Mouse (Mus musculus) forebrain, embryonic 12.5 days (tissue): Measurements from ENCODE around the gene Gm17571. TPM values are rescaled to one million over a fixed set of nuclear protein-coding genes. Genes with fewer than 3 reads are reported as not detected.

ENCODE experiments used
- ATAC-seq: fragments of 200-750 bp; cut with Nextera tagmentation; 2 replicates; pipeline ENCODE4 v1.8.0; 2017; ENCODE audit warnings: moderate TSS enrichment; ENCODE audit not compliant: low FRiP score
- H3K27ac ChIP-seq: fragments of 300-500 bp; sonication (generic); 2 replicates; pipeline ENCODE4 v1.5.1; 2016; ENCODE audit warnings: mild to moderate bottlenecking
- H3K27me3 ChIP-seq: fragments of 300-500 bp; sonication (generic); 2 replicates; pipeline ENCODE4 v1.6.1; 2016; ENCODE audit warnings: mild to moderate bottlenecking
- H3K36me3 ChIP-seq: fragments of 300-500 bp; sonication (generic); replicated peaks from 2 replicates; pipeline ENCODE4 v1.6.1; 2016; ENCODE audit warnings: mild to moderate bottlenecking
- H3K4me1 ChIP-seq: fragments of 300-500 bp; sonication (generic); 2 replicates; pipeline ENCODE4 v1.6.1; 2016
- H3K4me2 ChIP-seq: fragments of 300-500 bp; sonication (generic); 2 replicates; pipeline ENCODE4 v1.6.1; 2016; ENCODE audit warnings: mild to moderate bottlenecking, moderate library complexity
- H3K4me3 ChIP-seq: fragments of 300-500 bp; sonication (generic); replicated peaks from 2 replicates; pipeline ENCODE4 v1.5.1; 2016; ENCODE audit warnings: mild to moderate bottlenecking
- H3K9ac ChIP-seq: fragments of 300-500 bp; sonication (generic); 2 replicates; pipeline ENCODE4 v1.6.1; 2016; ENCODE audit warnings: mild to moderate bottlenecking
- H3K9me3 ChIP-seq: fragments of 300-500 bp; sonication (generic); 2 replicates; pipeline ENCODE4 v1.6.1; 2016
- WGBS: fragments of 180-500 bp; shearing (Covaris S2); methylation state at CpG from one replicate; pipeline ENCODE4 v1.1.7; 2016; 5-methylcytosine and 5-hydroxymethylcytosine counted together
- polyA plus RNA-seq: library from polyadenylated mRNA; unstranded; fragments of >200 nt; fragmentation: Nextera tagmentation; extraction: Ambion mirVana; gene quantifications from 2 replicates; pipeline ENCODE4 v1.2.1, GENCODE M21; 2016

Gm17571 gene
- polyA plus RNA-seq, 1 experiment from 2014 or later: not detected

DNA sequence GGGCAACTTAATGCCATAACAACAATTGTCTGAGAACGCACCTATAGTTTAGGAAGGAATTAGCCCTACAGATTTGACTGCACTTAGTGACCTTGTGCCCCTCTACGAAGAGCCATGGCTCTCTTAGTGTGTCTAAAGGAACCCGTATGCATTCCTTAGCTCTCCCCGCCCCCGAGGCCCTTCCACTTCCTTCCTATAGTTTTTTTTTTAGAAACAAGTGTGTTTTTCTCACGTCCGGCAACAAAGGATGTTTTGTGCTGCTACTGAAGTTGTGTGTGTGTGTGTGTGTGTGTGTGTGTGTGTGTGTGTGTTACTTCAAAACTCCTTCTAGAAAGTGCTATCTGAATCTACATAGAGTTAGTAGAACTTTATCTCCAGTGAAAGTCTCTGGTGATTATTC is 23.5 kb upstream of the Gm17571 start:
- H3K4me1 ChIP-seq: peaks cover 8% of the 10 kb centered on the region
- H3K4me3 ChIP-seq: no peak overlapping the region
- ATAC-seq: no peak
- no peak overlapping the region for H3K9ac ChIP-seq
- no peaks in the 10 kb centered on the region for H3K36me3 ChIP-seq
- no peak overlapping the region for H3K4me2 ChIP-seq
- 46% methylated on average over 7 of the region's 7 CpGs for WGBS
- H3K9me3 ChIP-seq: no peaks in the 10 kb centered on the region
- H3K27ac ChIP-seq: no peak overlapping the region
- H3K27me3 ChIP-seq: no peaks in the 10 kb centered on the region

DNA sequence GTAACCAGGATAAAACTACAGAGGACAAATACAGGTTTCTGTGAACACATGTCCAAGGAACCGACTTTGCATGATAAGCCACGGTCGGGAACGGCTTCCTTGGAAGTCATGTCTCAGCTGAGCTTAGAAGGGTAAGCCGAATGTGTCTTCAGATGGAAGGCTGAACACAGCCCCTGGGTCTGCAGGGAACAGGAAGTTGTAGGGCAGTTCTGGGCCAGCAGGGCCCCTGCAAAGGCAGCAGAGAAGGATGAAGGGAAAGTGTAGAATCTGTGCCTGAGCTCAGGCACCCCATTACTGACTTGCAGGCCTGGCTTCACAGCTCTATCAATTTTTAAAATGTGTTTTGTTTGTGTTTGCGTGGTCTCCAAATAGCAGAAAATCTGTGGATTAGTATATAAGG is 22.2 kb upstream of the Gm17571 start:
- Histone ChIP-seq H3K4me3 (no peak overlapping the region), H3K9ac (no peak overlapping the region), H3K4me2 (no peak overlapping the region), H3K9me3 (no peaks in the 10 kb centered on the region), H3K27ac (no peak overlapping the region), H3K36me3 (no peaks in the 10 kb centered on the region), H3K27me3 (no peaks in the 10 kb centered on the region), H3K4me1 (peaks cover 7% of the 10 kb centered on the region; the same call in 1 of the 2 replicates)
- WGBS: 90% methylated on average over 6 of the region's 6 CpGs
- no peak for ATAC-seq

DNA sequence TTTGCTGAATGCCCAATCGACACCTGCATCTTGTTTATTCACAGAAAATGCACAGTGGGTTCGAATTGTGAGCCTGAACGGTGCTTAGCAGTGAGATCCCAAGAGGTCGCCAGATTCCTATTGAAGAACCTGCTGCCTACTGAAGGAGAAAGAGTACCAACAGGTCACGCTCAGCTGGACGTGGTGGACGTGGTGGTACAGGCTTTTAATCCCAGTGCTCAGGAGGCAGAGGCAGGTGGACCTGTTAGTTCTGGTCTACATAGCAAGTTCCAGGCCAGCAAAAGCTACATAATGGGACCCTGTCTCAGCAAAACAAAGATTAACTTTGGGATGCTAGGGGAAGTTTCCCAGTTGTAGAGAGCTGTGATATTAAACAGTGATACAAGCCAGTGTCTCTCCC is 21.2 kb upstream of the Gm17571 start:
- Histone ChIP-seq H3K9me3 (no peaks in the 10 kb centered on the region), H3K36me3 (no peaks in the 10 kb centered on the region), H3K27ac (no peak overlapping the region), H3K9ac (no peak overlapping the region), H3K4me2 (no peak overlapping the region), H3K27me3 (no peaks in the 10 kb centered on the region), H3K4me1 (peaks cover 7% of the 10 kb centered on the region; the same call in 1 of the 2 replicates), H3K4me3 (no peak overlapping the region)
- WGBS: 74% methylated on average over 7 of the region's 7 CpGs
- no peak for ATAC-seq

DNA sequence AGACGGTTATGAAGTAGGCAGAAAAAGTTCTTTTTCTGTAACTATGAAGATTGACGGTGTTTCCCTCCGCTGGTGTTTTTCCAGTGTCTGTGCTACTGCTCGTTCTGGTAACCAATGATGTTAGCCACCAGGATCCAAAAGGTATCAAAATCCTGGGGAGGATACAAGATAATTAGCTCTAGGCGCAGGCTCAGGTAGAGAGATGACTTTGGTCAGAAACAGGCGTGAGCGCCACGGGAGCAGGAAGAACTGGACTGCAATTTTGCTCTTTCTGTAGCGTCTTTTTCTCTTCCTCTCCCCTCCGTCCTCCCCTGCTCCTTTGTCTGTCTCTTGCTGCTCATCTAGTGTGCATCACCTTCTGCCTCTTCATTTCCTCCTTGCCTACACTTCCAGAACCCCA is 20.3 kb upstream of the Gm17571 start:
- no peak for ATAC-seq
- H3K36me3 ChIP-seq: no peaks in the 10 kb centered on the region
- no peak overlapping the region for H3K9ac ChIP-seq
- no peak overlapping the region for H3K4me2 ChIP-seq
- no peak overlapping the region for H3K4me3 ChIP-seq
- H3K9me3 ChIP-seq: no peaks in the 10 kb centered on the region
- no peak overlapping the region for H3K27ac ChIP-seq
- peaks cover 7% of the 10 kb centered on the region; the same call in 1 of the 2 replicates for H3K4me1 ChIP-seq
- 89% methylated on average over 10 of the region's 10 CpGs for WGBS
- no peaks in the 10 kb centered on the region for H3K27me3 ChIP-seq

DNA sequence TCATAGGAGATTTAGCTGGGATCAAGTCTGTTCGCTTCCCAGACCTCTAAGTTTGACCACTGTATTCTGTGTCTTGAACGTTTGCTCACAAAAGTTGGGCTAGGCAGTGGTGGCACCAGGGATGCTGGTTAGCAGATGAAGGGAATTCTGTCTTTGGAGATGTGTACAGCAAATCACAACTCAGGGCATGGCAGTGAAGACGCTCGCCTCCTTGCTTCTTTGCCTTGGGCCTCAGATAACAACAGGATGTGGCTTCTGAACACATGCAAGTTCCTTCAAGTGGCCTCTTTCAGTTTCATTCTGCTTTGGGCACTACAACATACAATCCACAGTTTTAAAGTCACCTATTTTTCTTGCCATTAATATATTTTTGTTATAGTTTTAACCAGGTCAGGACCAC is 19.8 kb upstream of the Gm17571 start:
- H3K36me3 ChIP-seq: no peaks in the 10 kb centered on the region
- no peaks in the 10 kb centered on the region for H3K9me3 ChIP-seq
- no peak overlapping the region for H3K27ac ChIP-seq
- no peaks in the 10 kb centered on the region for H3K27me3 ChIP-seq
- no peak for ATAC-seq
- no peak overlapping the region for H3K9ac ChIP-seq
- no peak overlapping the region for H3K4me2 ChIP-seq
- H3K4me3 ChIP-seq: no peak overlapping the region
- WGBS: 84% methylated on average over 4 of the region's 4 CpGs
- peaks cover 7% of the 10 kb centered on the region; the same call in 1 of the 2 replicates for H3K4me1 ChIP-seq

DNA sequence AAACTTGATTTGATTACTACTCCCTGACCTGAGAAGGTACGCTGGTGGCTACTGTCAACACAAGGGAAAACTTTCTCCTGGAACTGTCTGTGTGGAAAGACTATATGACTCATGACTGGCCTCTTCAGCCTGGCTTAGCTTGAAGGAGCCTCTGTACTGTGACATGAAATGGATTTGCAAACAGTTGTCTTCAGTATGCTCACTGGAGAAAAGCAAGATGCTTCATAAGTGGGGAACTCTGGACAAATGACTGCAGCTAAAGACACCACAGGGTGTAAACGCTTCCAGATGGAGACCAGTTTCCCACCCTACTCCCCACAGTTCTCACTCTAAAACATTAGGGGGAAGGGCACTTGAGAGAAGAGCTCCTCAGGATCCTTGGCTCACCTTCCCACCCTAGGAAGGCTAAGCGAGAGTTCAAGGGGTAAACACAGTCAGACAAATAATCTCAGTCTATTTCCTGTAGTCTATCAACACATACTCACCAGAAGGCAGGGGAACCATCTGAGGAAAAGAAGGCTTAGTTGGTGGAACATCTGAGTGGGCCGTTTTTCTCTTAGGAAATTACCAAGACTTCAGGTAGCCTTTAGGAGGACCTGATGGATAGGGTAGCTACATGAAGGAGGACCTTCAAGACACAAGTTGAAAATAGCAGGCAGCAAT is 18.9 kb upstream of the Gm17571 start:
- ATAC-seq: no peak
- H3K27ac ChIP-seq: no peak overlapping the region
- no peak overlapping the region for H3K4me2 ChIP-seq
- H3K9ac ChIP-seq: no peak overlapping the region
- WGBS: 91% methylated on average over 4 of the region's 4 CpGs
- no peaks in the 10 kb centered on the region for H3K9me3 ChIP-seq
- H3K4me3 ChIP-seq: no peak overlapping the region
- H3K4me1 ChIP-seq: peaks cover 7% of the 10 kb centered on the region; the same call in 1 of the 2 replicates
- no peaks in the 10 kb centered on the region for H3K27me3 ChIP-seq
- no peaks in the 10 kb centered on the region for H3K36me3 ChIP-seq

DNA sequence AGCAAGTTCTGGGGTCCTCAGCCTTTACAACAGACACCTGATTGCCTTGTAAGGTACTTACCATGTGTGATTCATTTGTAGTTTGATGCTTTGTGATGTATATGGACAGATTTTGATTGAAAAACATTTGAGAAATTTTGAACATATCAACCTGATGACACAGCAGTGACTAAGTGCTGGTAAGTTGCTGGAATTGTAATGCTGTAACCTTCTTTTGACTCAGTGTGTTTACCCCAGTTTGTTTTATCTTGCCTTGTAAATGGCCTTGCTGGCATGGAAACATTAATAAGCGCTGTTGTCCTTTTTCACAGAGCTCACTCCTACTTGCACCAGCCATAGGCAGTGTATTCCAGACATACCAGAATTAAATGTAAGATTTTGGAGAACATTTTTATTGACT is 14.4 kb upstream of the Gm17571 start:
- H3K36me3 ChIP-seq: no peaks in the 10 kb centered on the region
- H3K9ac ChIP-seq: no peak overlapping the region
- no peaks in the 10 kb centered on the region for H3K27me3 ChIP-seq
- H3K4me3 ChIP-seq: no peak overlapping the region
- H3K9me3 ChIP-seq: no peaks in the 10 kb centered on the region
- WGBS: 100% methylated on average over 1 of the region's 1 CpGs
- H3K4me1 ChIP-seq: 0 out of 2 replicates have a peak, but pooled peaks cover 7% of the 10 kb centered on the region
- ATAC-seq: no peak
- H3K27ac ChIP-seq: no peak overlapping the region
- H3K4me2 ChIP-seq: no peak overlapping the region

DNA sequence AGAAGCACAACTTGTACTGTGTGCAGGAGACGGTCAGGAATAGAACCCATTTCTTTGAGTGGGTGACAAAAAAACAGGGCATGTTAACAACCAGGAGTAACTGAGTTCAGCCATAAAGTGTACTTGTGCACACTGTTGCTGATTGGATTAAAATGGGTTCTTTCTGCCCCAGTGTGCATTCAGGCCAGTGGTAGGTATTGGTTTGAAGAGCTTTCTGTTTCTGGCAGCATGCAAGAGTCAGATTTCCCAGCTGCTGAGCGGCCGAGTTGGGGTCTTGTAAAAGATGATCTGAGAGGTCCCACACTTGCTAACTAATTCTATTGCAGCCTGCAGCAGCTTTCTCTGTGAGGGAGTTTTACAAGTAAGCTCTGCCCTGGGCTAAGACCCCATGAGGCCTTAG is 13.5 kb upstream of the Gm17571 start:
- Histone ChIP-seq H3K36me3 (no peaks in the 10 kb centered on the region), H3K4me1 (peaks cover 9% of the 10 kb centered on the region), H3K9ac (no peak overlapping the region), H3K4me3 (no peak overlapping the region), H3K27me3 (no peaks in the 10 kb centered on the region), H3K4me2 (no peak overlapping the region), H3K27ac (no peak overlapping the region), H3K9me3 (no peaks in the 10 kb centered on the region)
- 82% methylated on average over 3 of the region's 3 CpGs for WGBS
- no peak for ATAC-seq

DNA sequence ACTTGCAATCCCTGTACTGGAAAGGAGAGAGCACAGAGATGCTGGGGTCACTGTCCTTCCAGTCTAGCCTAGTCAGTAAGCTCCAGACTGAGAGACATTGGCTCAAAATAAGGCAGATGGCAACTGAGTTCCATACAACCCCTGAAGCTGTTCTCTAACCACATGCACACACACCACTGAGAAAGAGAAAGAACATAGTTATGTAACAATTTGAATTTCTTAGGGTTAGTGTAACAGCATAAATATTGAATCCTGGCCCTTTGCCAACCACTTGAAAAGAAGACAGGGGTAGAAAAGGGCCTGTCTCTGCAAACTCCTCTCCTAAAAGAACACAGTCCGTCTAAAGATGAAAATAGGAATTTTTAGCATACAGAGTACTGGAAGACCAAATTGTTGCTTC is 12.8 kb upstream of the Gm17571 start:
- H3K4me3 ChIP-seq: no peak overlapping the region
- 55% methylated on average over 1 of the region's 1 CpGs for WGBS
- H3K36me3 ChIP-seq: no peaks in the 10 kb centered on the region

DNA sequence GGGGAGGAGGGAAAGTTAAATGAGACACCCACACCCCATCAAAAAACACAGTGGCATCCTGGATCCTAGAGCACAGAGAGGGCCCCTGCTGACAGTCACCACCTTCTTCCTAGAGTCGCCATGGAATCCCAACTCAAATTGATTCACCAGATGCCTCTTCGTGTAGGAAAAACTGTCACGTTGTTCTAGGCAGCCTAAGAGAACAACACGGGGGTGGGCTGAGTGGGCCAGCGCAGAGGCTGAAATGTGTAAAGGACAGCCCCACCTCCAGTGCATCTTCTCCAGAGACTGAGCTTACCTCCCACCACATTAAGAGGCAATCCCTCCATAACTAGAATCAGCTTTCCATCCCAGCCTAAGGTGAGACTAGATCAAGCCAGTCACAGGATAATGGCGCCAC is 11.2 kb upstream of the Gm17571 start:
- no peak overlapping the region for H3K27ac ChIP-seq
- no peaks in the 10 kb centered on the region for H3K36me3 ChIP-seq
- H3K27me3 ChIP-seq: no peaks in the 10 kb centered on the region
- peaks cover 18% of the 10 kb centered on the region for H3K4me1 ChIP-seq
- no peak overlapping the region for H3K4me3 ChIP-seq
- H3K9ac ChIP-seq: no peak overlapping the region
- no peak overlapping the region for H3K4me2 ChIP-seq
- WGBS: 87% methylated on average over 6 of the region's 6 CpGs
- H3K9me3 ChIP-seq: no peaks in the 10 kb centered on the region
- no peak for ATAC-seq

More for the DNA sequence above, 12.8 kb upstream of the Gm17571 start:
- no peak for ATAC-seq
- Histone ChIP-seq H3K4me1 (peaks cover 16% of the 10 kb centered on the region), H3K9me3 (no peaks in the 10 kb centered on the region), H3K27ac (no peak overlapping the region), H3K9ac (no peak overlapping the region), H3K27me3 (no peaks in the 10 kb centered on the region), H3K4me2 (no peak overlapping the region)

DNA sequence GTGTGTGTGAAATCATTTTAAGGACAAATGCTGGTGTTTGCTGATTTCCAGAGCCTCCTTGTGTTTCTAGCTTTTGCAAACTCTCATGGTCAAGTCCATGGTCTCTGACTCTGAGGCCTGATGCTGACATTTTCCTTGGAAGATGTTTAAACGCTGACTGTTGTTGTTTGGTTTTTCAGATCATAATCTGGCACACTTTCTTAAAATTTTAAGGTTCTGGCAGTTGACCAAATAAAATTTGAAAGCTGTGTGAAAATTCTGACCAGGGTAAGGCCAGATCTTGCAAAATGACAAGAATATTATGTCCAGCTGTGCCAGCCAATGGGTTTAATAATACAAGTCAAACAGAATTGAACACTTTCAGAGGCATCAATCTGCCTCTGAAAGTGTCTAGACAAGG is 8.7 kb upstream of the Gm17571 start:
- Histone ChIP-seq H3K4me1 (peaks cover 18% of the 10 kb centered on the region), H3K36me3 (no peaks in the 10 kb centered on the region), H3K27ac (peak overlapping the region; percentile 21; the same call in 1 of the 2 replicates), H3K9ac (no peak overlapping the region), H3K4me3 (no peak overlapping the region), H3K27me3 (no peaks in the 10 kb centered on the region), H3K9me3 (no peaks in the 10 kb centered on the region), H3K4me2 (no peak overlapping the region)
- WGBS: 79% methylated on average over 1 of the region's 1 CpGs
- ATAC-seq: no peak

DNA sequence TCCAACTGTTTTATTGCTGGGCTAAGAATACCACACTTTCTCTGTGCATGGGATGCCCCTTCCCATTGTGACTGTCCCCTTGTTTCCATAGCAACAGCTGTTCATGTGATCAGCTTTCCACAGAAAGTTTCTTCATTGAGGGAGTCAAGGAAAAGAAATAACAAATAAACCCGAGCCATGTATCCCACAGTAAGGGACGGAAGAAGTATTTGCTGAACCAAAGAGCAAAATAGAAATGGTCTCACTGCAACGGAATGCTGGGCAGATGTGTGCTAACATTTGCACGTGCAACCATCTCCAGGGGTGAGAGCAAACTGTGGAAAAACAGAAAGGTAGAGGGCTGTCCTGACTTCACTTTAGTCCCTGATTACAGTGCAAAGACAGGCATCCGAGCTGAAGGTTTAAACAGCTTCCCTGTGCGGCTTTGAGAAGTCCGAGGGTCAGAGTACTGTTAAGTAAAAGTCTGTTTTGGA is 8.1 kb upstream of the Gm17571 start:
- Histone ChIP-seq H3K9ac (no peak overlapping the region), H3K36me3 (no peaks in the 10 kb centered on the region), H3K4me3 (no peak overlapping the region), H3K27ac (peak overlapping the region; percentile 21; the same call in 1 of the 2 replicates), H3K27me3 (no peaks in the 10 kb centered on the region), H3K9me3 (no peaks in the 10 kb centered on the region), H3K4me2 (no peak overlapping the region), H3K4me1 (peaks cover 18% of the 10 kb centered on the region)
- 34% methylated on average over 7 of the region's 7 CpGs for WGBS
- ATAC-seq: peak; percentile 55; the same call in 1 of the 2 replicates

DNA sequence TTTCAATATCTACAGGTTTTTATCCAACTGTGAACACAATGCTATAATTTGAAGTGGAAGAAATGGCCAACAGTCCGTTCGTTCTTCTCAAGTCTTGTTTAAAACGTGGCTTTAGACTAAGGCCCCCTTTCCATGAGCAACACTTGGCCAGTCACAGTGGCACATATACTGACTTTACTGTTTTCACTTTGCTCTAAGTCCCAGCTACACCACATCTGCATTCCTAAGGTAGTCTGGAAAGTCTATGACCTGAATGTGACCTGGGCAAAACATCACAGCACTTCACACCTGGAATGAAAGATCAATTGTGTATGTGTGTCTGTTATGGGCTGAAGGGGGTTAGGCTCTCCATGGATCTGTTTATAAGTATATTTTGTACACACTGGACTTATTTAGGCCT is 2.2 kb upstream of the Gm17571 start:
- Histone ChIP-seq H3K9me3 (no peaks in the 10 kb centered on the region), H3K4me2 (no peak overlapping the region), H3K9ac (no peak overlapping the region), H3K27me3 (no peaks in the 10 kb centered on the region), H3K4me1 (no peaks in the 10 kb centered on the region; the same call in 1 of the 2 replicates), H3K36me3 (no peaks in the 10 kb centered on the region), H3K4me3 (no peak overlapping the region), H3K27ac (no peak overlapping the region)
- ATAC-seq: no peak
- WGBS: 92% methylated on average over 3 of the region's 3 CpGs
